Mouse (Mus musculus) liver, adult 10 weeks (tissue): ENCODE measurements around the gene Cmtr1. TPM values are rescaled to one million over a fixed set of nuclear protein-coding genes. Genes with fewer than 3 reads are reported as not detected.

Experiments used
- polyA plus RNA-seq: library from polyadenylated mRNA; stranded (reverse); fragments of 350-450 nt; fragmentation: Illumina TruSeq; extraction: RNeasy Lipid Tissue Mini Kit (QIAGEN cat#74804); gene quantifications from one replicate; pipeline ENCODE4 v1.2.3, GENCODE M21; 2014; ENCODE audit warnings: low read depth, low replicate concordance

Cmtr1 gene
- 13.9 TPM for polyA plus RNA-seq

GRCm38 (mm10) chr17:29660076-29660761 lies at the start of gene Cmtr1:
Gene Cmtr1 (plus strand): TSS chr17:29660595.

GRCm38 (mm10) chr17:29614115-29615023 lies 46.0 kb upstream of the Cmtr1 start, which contains the start of the genes Rnf8 and Gm28043:
Gene Rnf8 (plus strand): TSS chr17:29614790.
Gene Gm28043 (plus strand): TSS chr17:29614876.

DNA sequence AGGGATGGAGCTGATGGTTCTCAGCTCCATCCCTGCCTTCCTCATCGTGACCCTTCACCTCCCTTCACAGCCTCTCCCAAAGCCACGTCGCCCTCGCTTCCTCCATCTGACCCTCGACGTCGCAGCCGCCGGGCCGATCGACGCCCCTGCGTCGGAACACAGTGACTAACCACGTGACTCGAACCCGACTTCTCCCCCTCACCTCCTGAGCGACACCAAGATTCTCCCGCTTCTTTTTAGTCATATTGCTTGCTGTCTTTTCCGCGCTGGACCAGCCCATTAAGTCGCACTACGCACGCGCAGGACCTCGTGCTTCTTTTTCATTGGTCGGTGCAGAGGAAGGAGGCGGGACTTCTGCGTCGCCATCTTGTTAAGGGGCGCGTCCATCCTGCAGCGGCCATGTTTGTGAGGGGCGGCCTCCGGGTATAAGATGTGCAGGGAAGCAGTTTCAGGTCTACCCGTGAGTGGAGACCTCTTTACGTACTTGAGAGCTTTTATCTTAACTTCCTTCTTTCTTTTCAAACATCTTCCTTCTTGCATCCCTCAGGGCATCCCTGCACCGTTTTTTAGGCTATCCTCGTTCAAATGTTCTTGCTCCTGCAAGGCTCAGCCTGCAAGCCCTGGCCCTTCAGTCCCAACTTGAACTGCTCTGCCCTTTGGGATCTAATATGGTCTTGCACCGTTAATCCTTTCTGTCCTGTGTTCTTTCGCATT lies 56.5 kb downstream of the Cmtr1 start, which contains the start of gene Ccdc167:
Gene Ccdc167 (minus strand): TSS at position 313 of the 714 bp plus-strand sequence.

Other genes with a start within 250 kb of the Cmtr1 start
- gene Pim1, start 169.8 kb upstream of the Cmtr1 start, polyA plus RNA-seq = 19.7 TPM
- gene Gm17657, start 111.0 kb upstream of the Cmtr1 start, polyA plus RNA-seq = not detected
- gene Tbc1d22b, start 110.8 kb upstream of the Cmtr1 start, polyA plus RNA-seq = 0.85 TPM
- not detected for gene Tmem217, start 108.2 kb upstream of the Cmtr1 start, polyA plus RNA-seq
- 6.3 TPM for gene Rnf8, start 45.8 kb upstream of the Cmtr1 start, polyA plus RNA-seq
- 0.82 TPM for gene Gm28043, start 45.7 kb upstream of the Cmtr1 start, polyA plus RNA-seq
- 2.3 TPM for gene Ccdc167, start 56.4 kb downstream of the Cmtr1 start, polyA plus RNA-seq